Mouse (Mus musculus): ENCODE data around the gene Tmem102. TPM values are rescaled to one million over a fixed set of nuclear protein-coding genes. Genes with fewer than 3 reads are reported as not detected.
A peak's percentile ranks its signal among the peaks of the same experiment; 100 is the strongest.

Gene Tmem102
- polyA plus RNA-seq, 1 experiment from 2014 or later = 0.83 TPM

GRCm38 (mm10) chr11:69775716-69776115 is 29.7 kb downstream of the Tmem102 start:
- H3K27me3 ChIP-seq (ENCODE audit: control insufficient read depth, insufficient read depth, low read length) = peaks cover 6% of the 10 kb centered on the region; the same call in 1 of the 2 replicates
- no peaks in the 10 kb centered on the region for H3K4me1 ChIP-seq (replicated peaks; ENCODE audit: control insufficient read depth, insufficient read depth, low read length)
- no peak overlapping the region for H3K27ac ChIP-seq (ENCODE audit: low read depth, low read length)
- no peaks in the 10 kb centered on the region for H3K9me3 ChIP-seq (ENCODE audit: control insufficient read depth, low read length)
- WGBS = 64% methylated on average over 10 of the region's 10 CpGs
- H3K4me3 ChIP-seq (ENCODE audit: low read depth, low read length) = no peak overlapping the region
- no peak overlapping the region for H3K9ac ChIP-seq (ENCODE audit: low read depth, low read length)
- no peak for ATAC-seq (ENCODE audit: low FRiP score)
- H3K4me2 ChIP-seq (replicated peaks; ENCODE audit: low read depth, low read length) = no peak overlapping the region
- DNase-seq (ENCODE audit: low spot score) = no peak
- H3K36me3 ChIP-seq (ENCODE audit: control insufficient read depth, insufficient read depth, low read length) = no peaks in the 10 kb centered on the region

GRCm38 (mm10) chr11:69774961-69775360 is 30.5 kb downstream of the Tmem102 start:
- H3K4me1 ChIP-seq (replicated peaks; ENCODE audit: control insufficient read depth, insufficient read depth, low read length) = no peaks in the 10 kb centered on the region
- H3K9ac ChIP-seq (ENCODE audit: low read depth, low read length) = no peak overlapping the region
- H3K27me3 ChIP-seq (ENCODE audit: control insufficient read depth, insufficient read depth, low read length) = peaks cover 6% of the 10 kb centered on the region; the same call in 1 of the 2 replicates
- WGBS = 58% methylated on average over 5 of the region's 5 CpGs
- no peak overlapping the region for H3K4me3 ChIP-seq (ENCODE audit: low read depth, low read length)
- H3K36me3 ChIP-seq (ENCODE audit: control insufficient read depth, insufficient read depth, low read length) = no peaks in the 10 kb centered on the region
- no peak overlapping the region for H3K4me2 ChIP-seq (replicated peaks; ENCODE audit: low read depth, low read length)
- DNase-seq (ENCODE audit: low spot score) (no peak), ATAC-seq (ENCODE audit: low FRiP score) (no peak)
- H3K27ac ChIP-seq (ENCODE audit: low read depth, low read length) = no peak overlapping the region
- H3K9me3 ChIP-seq (ENCODE audit: control insufficient read depth, low read length) = no peaks in the 10 kb centered on the region

GRCm38 (mm10) chr11:69767625-69767909 is 37.9 kb downstream of the Tmem102 start:
- Histone ChIP-seq H3K27ac (ENCODE audit: low read depth, low read length) (no peak overlapping the region), H3K27me3 (ENCODE audit: control insufficient read depth, insufficient read depth, low read length) (no peaks in the 10 kb centered on the region), H3K9me3 (ENCODE audit: control insufficient read depth, low read length) (no peaks in the 10 kb centered on the region), H3K4me1 (replicated peaks; ENCODE audit: control insufficient read depth, insufficient read depth, low read length) (peaks cover 2% of the 10 kb centered on the region; the same call in 1 of the 2 replicates), H3K9ac (ENCODE audit: low read depth, low read length) (no peak overlapping the region), H3K4me3 (ENCODE audit: low read depth, low read length) (no peak overlapping the region), H3K4me2 (replicated peaks; ENCODE audit: low read depth, low read length) (no peak overlapping the region), H3K36me3 (ENCODE audit: control insufficient read depth, insufficient read depth, low read length) (no peaks in the 10 kb centered on the region)
- no peak for DNase-seq (ENCODE audit: low spot score)
- WGBS = 50% methylated on average over 4 of the region's 4 CpGs
- ATAC-seq (ENCODE audit: low FRiP score) = no peak

DNA sequence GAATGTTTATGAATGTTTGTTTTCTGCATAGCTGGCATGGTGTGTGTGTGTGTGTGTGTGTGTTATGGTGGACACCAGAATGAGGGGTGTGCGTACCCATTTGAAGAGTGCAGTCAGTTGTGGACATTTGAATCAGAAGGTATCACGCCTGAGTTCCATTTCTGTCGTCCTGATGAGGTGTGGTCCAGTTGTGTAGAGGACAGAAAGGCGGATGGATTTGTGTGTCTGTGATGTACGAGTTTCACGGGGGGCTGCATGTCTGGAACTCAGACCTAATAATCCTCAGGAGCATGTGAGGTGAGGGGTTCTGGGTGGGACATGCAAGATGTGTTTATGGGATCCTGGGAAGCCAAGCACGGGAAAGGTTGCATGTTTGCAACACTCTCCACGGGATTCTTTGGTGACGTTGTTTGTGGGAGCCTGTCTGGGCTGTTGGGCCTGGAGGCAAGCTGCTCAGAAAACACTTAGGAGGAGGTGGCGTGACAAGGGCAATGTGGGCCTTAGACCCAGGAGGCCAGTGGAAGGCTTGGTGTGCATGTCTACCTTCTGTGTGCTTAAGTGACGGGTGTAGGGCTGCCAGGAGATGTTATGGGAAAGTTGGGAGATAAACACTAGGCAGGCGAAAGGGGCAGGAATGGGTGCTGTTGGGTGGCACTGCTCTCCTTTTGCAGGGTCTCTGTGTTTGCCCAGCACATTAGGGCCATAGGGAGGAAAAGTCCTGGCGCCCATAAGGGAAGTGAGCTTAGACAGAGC is 38.4 kb downstream of the Tmem102 start:
- H3K9me3 ChIP-seq (ENCODE audit: control insufficient read depth, low read length) = no peaks in the 10 kb centered on the region
- WGBS = 69% methylated on average over 13 of the region's 13 CpGs
- H3K4me1 ChIP-seq (replicated peaks; ENCODE audit: control insufficient read depth, insufficient read depth, low read length) = peaks cover 2% of the 10 kb centered on the region; the same call in 1 of the 2 replicates
- H3K27me3 ChIP-seq (ENCODE audit: control insufficient read depth, insufficient read depth, low read length) = no peaks in the 10 kb centered on the region
- DNase-seq (ENCODE audit: low spot score) (no peak), ATAC-seq (ENCODE audit: low FRiP score) (no peak)
- no peaks in the 10 kb centered on the region for H3K36me3 ChIP-seq (ENCODE audit: control insufficient read depth, insufficient read depth, low read length)
- no peak overlapping the region; the same call in 1 of the 2 replicates for H3K9ac ChIP-seq (ENCODE audit: low read depth, low read length)
- H3K4me3 ChIP-seq (ENCODE audit: low read depth, low read length) = peak overlapping the region; percentile 76
- no peak overlapping the region for H3K27ac ChIP-seq (ENCODE audit: low read depth, low read length)
- H3K4me2 ChIP-seq (replicated peaks; ENCODE audit: low read depth, low read length) = peak overlapping the region; percentile 95

GRCm38 (mm10) chr11:69766126-69766609 is 39.3 kb downstream of the Tmem102 start:
- whole genome bisulfite sequencing = under 1% methylated on average over 29 of the region's 37 CpGs
- peak; percentile 64 for DNase-seq (ENCODE audit: low spot score)
- Histone ChIP-seq H3K27ac (ENCODE audit: low read depth, low read length) (peak overlapping the region; percentile 68), H3K4me2 (replicated peaks; ENCODE audit: low read depth, low read length) (peak overlapping the region; percentile 95), H3K36me3 (ENCODE audit: control insufficient read depth, insufficient read depth, low read length) (no peaks in the 10 kb centered on the region), H3K4me1 (replicated peaks; ENCODE audit: control insufficient read depth, insufficient read depth, low read length) (peaks cover 2% of the 10 kb centered on the region; the same call in 1 of the 2 replicates), H3K27me3 (ENCODE audit: control insufficient read depth, insufficient read depth, low read length) (no peaks in the 10 kb centered on the region), H3K9me3 (ENCODE audit: control insufficient read depth, low read length) (no peaks in the 10 kb centered on the region), H3K9ac (ENCODE audit: low read depth, low read length) (peak overlapping the region; percentile 89), H3K4me3 (ENCODE audit: low read depth, low read length) (peak overlapping the region; percentile 76)
- ATAC-seq (ENCODE audit: low FRiP score) = peak; percentile 75

DNA sequence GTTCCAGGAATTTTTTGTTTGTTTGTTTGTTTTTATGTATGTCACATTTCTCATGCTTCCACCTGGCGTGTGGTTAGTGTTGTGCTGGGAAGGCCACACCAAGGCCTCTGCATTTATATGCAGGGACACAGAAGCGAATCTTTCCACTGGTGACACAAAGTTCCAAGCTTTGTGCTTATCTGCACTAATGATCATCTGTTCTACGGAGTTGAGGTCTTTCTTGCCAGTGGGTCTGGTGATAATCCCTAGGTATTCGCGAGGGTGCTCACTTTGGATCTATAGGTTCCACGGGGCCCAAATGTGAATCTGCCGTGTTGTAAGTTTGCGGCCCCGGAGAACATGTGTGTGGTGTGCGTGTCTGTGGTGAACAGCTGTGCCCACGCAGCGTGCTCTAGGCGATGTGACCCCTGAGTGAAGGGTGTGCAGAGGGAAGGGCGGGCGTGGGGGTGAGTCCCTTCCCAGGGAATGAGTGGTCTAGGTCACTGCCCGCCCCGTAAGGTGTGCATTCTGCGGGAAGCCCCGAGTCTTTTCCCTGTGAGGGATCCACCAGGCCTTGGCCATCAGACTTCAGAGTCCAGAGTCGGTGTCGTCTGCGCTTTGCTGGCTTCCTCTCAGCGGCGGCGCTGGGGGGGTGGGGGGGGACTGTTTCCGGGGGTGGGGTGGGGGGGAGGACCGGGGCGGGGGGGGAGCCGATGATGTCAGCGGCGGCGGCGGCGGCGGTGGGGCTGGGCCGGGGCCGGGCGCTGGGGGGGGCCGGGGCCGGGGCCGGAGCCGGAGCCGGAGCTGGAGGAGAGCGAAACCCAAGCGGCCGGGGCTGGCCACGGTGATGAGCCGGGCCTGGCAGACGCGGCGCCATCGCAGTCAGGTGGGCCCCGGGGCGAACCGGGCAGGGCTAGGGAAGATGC is 40.0 kb downstream of the Tmem102 start, which contains the start of gene Zbtb4:
Gene Zbtb4, plus strand, starts transcription at position 692 of the 905 bp plus-strand sequence.
- H3K4me2 ChIP-seq (replicated peaks; ENCODE audit: low read depth, low read length) = peak within 1 kb of the TSS; percentile 95
- WGBS = 23% methylated on average over 37 of the region's 55 CpGs
- H3K27me3 ChIP-seq (ENCODE audit: control insufficient read depth, insufficient read depth, low read length) = no peaks in the 10 kb centered on the region
- H3K27ac ChIP-seq (ENCODE audit: low read depth, low read length) = peak within 1 kb of the TSS; percentile 68
- H3K36me3 ChIP-seq (ENCODE audit: control insufficient read depth, insufficient read depth, low read length) = no peaks in the 10 kb centered on the region
- DNase-seq (ENCODE audit: low spot score) (peak; percentile 40), ATAC-seq (ENCODE audit: low FRiP score) (peak; percentile 59; the same call in 1 of the 2 replicates)
- H3K9me3 ChIP-seq (ENCODE audit: control insufficient read depth, low read length) = no peaks in the 10 kb centered on the region
- H3K9ac ChIP-seq (ENCODE audit: low read depth, low read length) = peak within 1 kb of the TSS; percentile 89
- H3K4me3 ChIP-seq (ENCODE audit: low read depth, low read length) = peak within 1 kb of the TSS; percentile 76
- peaks cover 2% of the 10 kb centered on the region; the same call in 1 of the 2 replicates for H3K4me1 ChIP-seq (replicated peaks; ENCODE audit: control insufficient read depth, insufficient read depth, low read length)

DNA sequence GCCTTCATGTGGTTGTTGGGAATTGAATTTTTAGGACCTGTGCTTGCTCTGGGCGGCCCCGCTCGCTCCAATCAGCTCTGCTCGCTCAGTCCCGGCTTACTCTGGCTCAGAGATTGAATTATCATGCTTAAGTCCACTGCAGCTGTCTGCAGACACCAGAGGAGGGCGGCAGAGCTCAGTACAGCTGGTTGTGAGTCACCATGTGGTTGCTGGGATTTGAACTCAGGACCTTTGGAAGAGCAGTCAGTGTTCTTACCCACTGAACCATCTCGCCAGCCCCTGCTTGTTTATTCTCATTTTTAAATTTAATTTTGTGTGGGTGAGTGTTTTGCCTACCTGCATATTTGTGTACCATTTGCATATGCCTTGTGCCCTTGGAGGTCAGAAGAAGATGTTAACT is 41.9 kb downstream of the Tmem102 start:
- no peak for DNase-seq (ENCODE audit: low spot score)
- no peaks in the 10 kb centered on the region for H3K9me3 ChIP-seq (ENCODE audit: control insufficient read depth, low read length)
- no peak overlapping the region for H3K27ac ChIP-seq (ENCODE audit: low read depth, low read length)
- no peaks in the 10 kb centered on the region for H3K36me3 ChIP-seq (ENCODE audit: control insufficient read depth, insufficient read depth, low read length)
- H3K4me2 ChIP-seq (replicated peaks; ENCODE audit: low read depth, low read length) = no peak overlapping the region
- H3K4me1 ChIP-seq (replicated peaks; ENCODE audit: control insufficient read depth, insufficient read depth, low read length) = peaks cover 9% of the 10 kb centered on the region
- ATAC-seq (ENCODE audit: low FRiP score) = no peak
- no peak overlapping the region for H3K9ac ChIP-seq (ENCODE audit: low read depth, low read length)
- H3K4me3 ChIP-seq (ENCODE audit: low read depth, low read length) = no peak overlapping the region
- 74% methylated on average over 7 of the region's 7 CpGs for WGBS
- H3K27me3 ChIP-seq (ENCODE audit: control insufficient read depth, insufficient read depth, low read length) = no peaks in the 10 kb centered on the region

DNA sequence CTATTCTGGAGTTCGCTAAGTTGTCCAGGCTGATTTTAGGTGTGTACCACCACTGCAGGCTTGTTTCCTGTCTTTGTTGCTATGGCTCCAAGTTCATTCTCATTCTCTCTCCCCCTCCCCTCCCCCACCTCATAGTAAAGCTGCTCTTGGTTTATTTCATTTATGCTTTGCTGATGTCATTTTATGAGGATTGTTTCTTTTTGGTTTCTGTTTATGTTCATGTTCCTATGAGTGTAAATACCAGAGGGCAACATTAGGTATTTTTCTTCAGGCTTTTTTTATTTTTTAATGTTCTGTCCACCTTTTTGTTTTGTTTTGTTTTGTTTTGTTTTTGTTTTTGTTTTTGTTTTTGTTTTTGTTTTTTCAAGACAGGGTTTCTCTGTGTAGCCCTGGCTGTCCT is 43.6 kb downstream of the Tmem102 start, which contains the start of gene Slc35g3:
Gene Slc35g3, minus strand, starts transcription at position 101 of the 400 bp plus-strand sequence.
- Histone ChIP-seq H3K4me2 (replicated peaks; ENCODE audit: low read depth, low read length) (no peak within 1 kb of the TSS), H3K27me3 (ENCODE audit: control insufficient read depth, insufficient read depth, low read length) (no peaks in the 10 kb centered on the region), H3K9ac (ENCODE audit: low read depth, low read length) (0 out of 2 replicates have a peak within 1 kb of the TSS, but pooled peaks have one; percentile 15), H3K9me3 (ENCODE audit: control insufficient read depth, low read length) (no peaks in the 10 kb centered on the region), H3K4me1 (replicated peaks; ENCODE audit: control insufficient read depth, insufficient read depth, low read length) (peaks cover 9% of the 10 kb centered on the region), H3K27ac (ENCODE audit: low read depth, low read length) (no peak within 1 kb of the TSS), H3K36me3 (ENCODE audit: control insufficient read depth, insufficient read depth, low read length) (no peaks in the 10 kb centered on the region), H3K4me3 (ENCODE audit: low read depth, low read length) (no peak within 1 kb of the TSS)
- 70% methylated on average over 1 of the region's 1 CpGs for WGBS
- no peak for DNase-seq (ENCODE audit: low spot score)
- ATAC-seq (ENCODE audit: low FRiP score) = no peak
